Mouse (Mus musculus): ENCODE measurements around the gene Sec22a.

- TF ChIP-seq TAL1 (IDR thresholded peaks at IDR 0.05; ENCODE audit: low read length), result no peak
- no peak for TF ChIP-seq GATA1 (IDR thresholded peaks at IDR 0.05; ENCODE audit: low read length)
These were observed 41.1 kb upstream of the Sec22a start for GRCm38 (mm10) chr16:35404864-35405263.
